Mouse (Mus musculus): Measurements from ENCODE around the gene Fam81b. TPM values are rescaled to one million over a fixed set of nuclear protein-coding genes. Genes with fewer than 3 reads are reported as not detected.
A peak's percentile ranks its signal among the peaks of the same experiment; 100 is the strongest.

Fam81b gene
- polyA plus RNA-seq, 1 experiment from 2014 or later: 0.75 TPM

- Histone ChIP-seq H3K4me3 (ENCODE audit: low read length) (no peak overlapping the region), H3K9ac (ENCODE audit: low read length) (no peak overlapping the region), H3K4me1 (replicated peaks; ENCODE audit: control insufficient read depth, insufficient read depth, low read length) (no peaks in the 10 kb centered on the region), H3K9me3 (ENCODE audit: control insufficient read depth, low read length) (no peaks in the 10 kb centered on the region), H3K36me3 (ENCODE audit: control insufficient read depth, insufficient read depth, low read length) (peaks cover 19% of the 10 kb centered on the region), H3K27me3 (ENCODE audit: control insufficient read depth, insufficient read depth, low read depth, low read length) (no peaks in the 10 kb centered on the region), H3K27ac (ENCODE audit: low read length) (peak overlapping the region; percentile 57), H3K4me2 (ENCODE audit: low read depth, low read length) (no peak overlapping the region)
- peak; percentile 76 for ATAC-seq (ENCODE audit: low read depth)
- WGBS: 59% methylated on average over 2 of the region's 2 CpGs
Observed at GRCm38 (mm10) chr13:76160587-76160986, 144.3 kb downstream of the Fam81b start.

- no peak overlapping the region for H3K4me2 ChIP-seq (ENCODE audit: low read depth, low read length)
- no peak overlapping the region for H3K9ac ChIP-seq (ENCODE audit: low read length)
- no peak for ATAC-seq (ENCODE audit: low read depth)
- H3K4me3 ChIP-seq (ENCODE audit: low read length): no peak overlapping the region
- no peaks in the 10 kb centered on the region for H3K4me1 ChIP-seq (replicated peaks; ENCODE audit: control insufficient read depth, insufficient read depth, low read length)
- no peaks in the 10 kb centered on the region for H3K9me3 ChIP-seq (ENCODE audit: control insufficient read depth, low read length)
- no peaks in the 10 kb centered on the region for H3K27me3 ChIP-seq (ENCODE audit: control insufficient read depth, insufficient read depth, low read depth, low read length)
- no peak overlapping the region for H3K27ac ChIP-seq (ENCODE audit: low read length)
- H3K36me3 ChIP-seq (ENCODE audit: control insufficient read depth, insufficient read depth, low read length): peaks cover 22% of the 10 kb centered on the region
- 96% methylated on average over 1 of the region's 1 CpGs for WGBS
Observed at GRCm38 (mm10) chr13:76157508-76157907, 147.4 kb downstream of the Fam81b start.

GRCm38 (mm10) chr13:76157099-76157498, 147.8 kb downstream of the Fam81b start:
- H3K27ac ChIP-seq (ENCODE audit: low read length): no peak overlapping the region
- H3K4me2 ChIP-seq (ENCODE audit: low read depth, low read length): no peak overlapping the region
- H3K27me3 ChIP-seq (ENCODE audit: control insufficient read depth, insufficient read depth, low read depth, low read length): no peaks in the 10 kb centered on the region
- H3K4me1 ChIP-seq (replicated peaks; ENCODE audit: control insufficient read depth, insufficient read depth, low read length): no peaks in the 10 kb centered on the region
- ATAC-seq (ENCODE audit: low read depth): 0 out of 2 replicates have a peak, but pooled peaks have one; percentile 34
- no peak overlapping the region for H3K9ac ChIP-seq (ENCODE audit: low read length)
- H3K9me3 ChIP-seq (ENCODE audit: control insufficient read depth, low read length): no peaks in the 10 kb centered on the region
- WGBS: 52% methylated on average over 3 of the region's 3 CpGs
- H3K4me3 ChIP-seq (ENCODE audit: low read length): no peak overlapping the region
- H3K36me3 ChIP-seq (ENCODE audit: control insufficient read depth, insufficient read depth, low read length): peaks cover 20% of the 10 kb centered on the region

Small RNAs within 50 kb of the gene (microRNA-seq; reads per million reads assigned to microRNA genes)
- gene Gm24025: not detected

Other genes with a start within 250 kb of the Fam81b start
- gene Gpr150, start 248.1 kb downstream of the Fam81b start, polyA plus RNA-seq (2015; fragmentation: Nextera tagmentation; extraction: Ambion mirVana): 0.06 TPM in 1 of 2 replicates, not detected in the other
- gene Arsk, start 206.4 kb downstream of the Fam81b start, polyA plus RNA-seq (2015; fragmentation: Nextera tagmentation; extraction: Ambion mirVana): 8.3 and 9.2 TPM in 2 replicates
- 12.5 and 12.6 TPM in 2 replicates for gene Ttc37, start 206.3 kb downstream of the Fam81b start, polyA plus RNA-seq (2015; fragmentation: Nextera tagmentation; extraction: Ambion mirVana)
- gene Mctp1, start 79.5 kb upstream of the Fam81b start, polyA plus RNA-seq (2015; fragmentation: Nextera tagmentation; extraction: Ambion mirVana): 0.63 and 0.82 TPM in 2 replicates